Mouse (Mus musculus) layer of hippocampus, adult 9-11 months (tissue): ENCODE data around the gene Rxfp4.

Source experiments
- DNase-seq: peaks from one replicate; pipeline ENCODE4 v3.0.0; 2022

Rxfp4 gene

DNA sequence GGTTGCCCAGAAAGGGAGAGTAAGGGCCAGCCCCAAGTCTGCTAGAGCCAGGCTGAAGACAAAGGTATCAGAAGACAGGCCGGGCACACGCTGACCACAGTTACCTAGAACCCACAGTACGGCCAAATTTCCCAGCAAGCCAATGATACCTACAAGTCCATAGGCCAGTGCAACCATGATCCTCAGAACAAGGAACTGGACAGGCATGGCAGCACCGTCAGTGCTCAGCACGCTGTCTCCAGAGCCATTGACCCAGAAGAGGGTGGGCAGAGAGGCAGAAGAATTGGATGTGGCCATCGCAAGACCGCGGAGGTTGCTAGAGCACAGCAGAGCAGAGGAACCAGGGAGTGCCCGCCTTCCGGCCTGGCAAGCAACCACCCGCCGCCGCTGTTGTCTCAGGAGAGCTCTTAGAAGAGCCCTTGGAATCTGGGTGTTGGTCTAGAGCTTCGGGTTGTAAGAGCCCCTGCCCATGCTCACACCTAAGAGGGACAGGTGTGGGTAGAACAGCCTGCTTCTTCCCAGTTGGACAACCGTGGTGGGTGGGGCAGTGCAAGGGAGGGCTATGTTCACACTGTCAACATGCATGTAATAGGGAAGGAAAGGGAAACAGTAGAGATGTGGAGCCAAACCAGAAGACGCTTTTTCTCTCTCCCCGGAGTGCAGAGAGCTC is at the start of gene Rxfp4:
Gene Rxfp4, minus strand, starts transcription at position 297 of the 670 bp plus-strand sequence.
- no peak for DNase-seq

DNA sequence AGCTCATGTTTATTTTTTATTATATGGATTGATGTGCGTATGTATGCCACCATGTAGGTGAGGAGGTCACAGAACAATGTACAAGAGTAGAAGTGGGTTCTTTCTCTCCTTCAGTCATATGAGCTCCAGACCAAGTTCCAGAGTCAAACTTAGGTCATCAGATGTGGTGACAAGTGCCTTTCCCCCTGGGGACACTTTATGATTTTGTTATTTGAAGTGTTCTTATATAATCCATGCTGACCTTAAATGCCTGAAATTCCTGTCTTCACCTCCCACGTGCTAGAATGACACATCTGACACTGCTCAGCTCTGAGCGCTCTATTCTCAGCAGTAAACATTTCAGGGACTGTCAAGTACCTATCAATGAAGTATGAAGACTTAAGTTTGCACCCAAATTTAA is 48.3 kb upstream of the Rxfp4 start:
- DNase-seq = no peak

DNA sequence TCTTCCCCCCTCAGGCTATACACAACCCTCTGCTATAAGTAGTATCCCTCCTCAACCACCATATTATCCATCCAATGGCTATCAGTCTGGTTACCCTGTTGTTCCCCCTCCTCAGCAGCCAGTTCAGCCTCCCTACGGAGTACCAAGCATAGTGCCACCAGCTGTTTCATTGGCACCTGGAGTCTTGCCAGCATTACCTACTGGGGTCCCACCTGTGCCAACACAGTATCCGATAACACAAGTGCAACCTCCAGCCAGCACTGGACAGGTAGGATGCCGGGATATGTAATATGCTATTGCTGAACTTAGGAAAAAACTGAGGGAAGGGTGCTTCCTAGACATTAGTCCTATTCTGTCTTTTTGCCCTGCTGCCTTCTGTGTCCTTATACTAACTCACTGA is 47.3 kb upstream of the Rxfp4 start:
- no peak for DNase-seq

DNA sequence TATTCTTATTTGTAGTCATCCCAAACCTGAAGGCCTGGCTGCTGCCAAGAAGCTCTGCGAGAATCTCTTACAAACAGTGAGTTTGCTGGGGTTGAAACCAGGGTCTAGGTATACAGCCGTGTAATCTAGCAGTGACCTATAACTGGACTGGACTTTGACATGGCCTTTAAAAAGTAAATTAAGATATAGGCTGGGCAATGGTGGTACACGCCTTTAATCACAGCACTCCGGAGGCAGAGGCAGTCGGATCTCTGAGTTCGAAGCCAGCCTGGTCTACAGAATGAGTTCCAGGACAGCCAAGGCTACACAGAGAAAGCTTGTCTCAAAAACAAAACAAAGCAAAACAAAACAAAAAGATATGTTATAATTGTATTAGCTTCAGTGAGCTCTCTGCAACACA is 45.9 kb upstream of the Rxfp4 start:
- DNase-seq = no peak

DNA sequence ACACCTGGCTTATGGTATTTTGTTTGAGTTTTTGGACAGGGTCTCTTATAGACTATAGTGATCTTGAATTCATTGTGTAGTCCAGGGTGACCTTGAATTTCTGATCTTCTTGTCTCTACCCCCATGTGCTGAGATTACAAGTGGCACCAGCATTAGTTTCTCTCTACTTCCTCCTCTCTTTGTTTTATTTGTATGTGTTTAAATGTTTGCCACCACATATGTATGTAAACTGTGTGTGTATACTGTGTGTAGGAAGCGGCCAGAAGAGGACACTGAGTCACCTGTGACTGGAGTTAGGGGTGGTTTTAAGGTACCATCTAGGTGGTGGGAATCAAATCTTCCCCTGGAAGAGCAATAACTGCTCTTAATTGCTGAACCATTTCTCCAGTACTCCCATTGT is 45.1 kb upstream of the Rxfp4 start:
- no peak for DNase-seq

DNA sequence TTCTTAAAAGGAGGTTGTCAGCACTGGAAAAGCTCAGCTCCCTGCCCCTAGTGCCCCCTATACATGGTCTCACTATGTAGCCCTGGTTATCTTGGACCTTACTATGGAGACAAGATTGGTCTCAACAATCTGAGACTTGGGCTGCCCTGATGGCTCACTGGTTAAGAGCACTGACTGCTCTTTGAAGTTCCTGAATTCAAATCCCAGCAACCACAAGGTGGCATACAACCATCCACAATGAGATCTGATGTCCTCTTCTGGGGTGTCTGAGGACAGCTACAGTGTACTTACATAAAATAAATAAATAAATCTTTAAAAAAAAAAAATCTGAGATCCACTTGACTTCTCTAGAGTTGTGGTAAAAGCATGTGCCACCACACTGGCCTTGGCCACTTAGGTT is 42.6 kb upstream of the Rxfp4 start:
- no peak for DNase-seq

DNA sequence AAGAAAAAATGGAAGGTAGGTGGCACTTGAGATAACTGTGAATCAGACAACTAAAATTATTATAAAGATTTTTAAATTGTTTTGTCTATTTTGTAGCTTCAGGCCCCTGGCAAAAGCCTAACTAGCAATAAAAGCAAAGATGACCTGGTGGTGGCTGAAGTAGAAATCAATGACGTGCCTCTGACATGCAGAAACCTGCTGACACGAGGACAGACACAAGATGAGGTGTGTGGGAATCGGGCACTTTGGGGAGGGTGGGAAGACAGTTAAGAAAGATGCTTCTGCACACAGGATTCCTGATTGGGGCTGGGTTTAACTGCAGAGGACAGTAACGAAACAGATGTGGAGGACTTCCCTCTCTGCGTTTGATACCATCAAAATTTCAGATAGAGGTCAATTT is 36.1 kb upstream of the Rxfp4 start:
- DNase-seq = no peak

DNA sequence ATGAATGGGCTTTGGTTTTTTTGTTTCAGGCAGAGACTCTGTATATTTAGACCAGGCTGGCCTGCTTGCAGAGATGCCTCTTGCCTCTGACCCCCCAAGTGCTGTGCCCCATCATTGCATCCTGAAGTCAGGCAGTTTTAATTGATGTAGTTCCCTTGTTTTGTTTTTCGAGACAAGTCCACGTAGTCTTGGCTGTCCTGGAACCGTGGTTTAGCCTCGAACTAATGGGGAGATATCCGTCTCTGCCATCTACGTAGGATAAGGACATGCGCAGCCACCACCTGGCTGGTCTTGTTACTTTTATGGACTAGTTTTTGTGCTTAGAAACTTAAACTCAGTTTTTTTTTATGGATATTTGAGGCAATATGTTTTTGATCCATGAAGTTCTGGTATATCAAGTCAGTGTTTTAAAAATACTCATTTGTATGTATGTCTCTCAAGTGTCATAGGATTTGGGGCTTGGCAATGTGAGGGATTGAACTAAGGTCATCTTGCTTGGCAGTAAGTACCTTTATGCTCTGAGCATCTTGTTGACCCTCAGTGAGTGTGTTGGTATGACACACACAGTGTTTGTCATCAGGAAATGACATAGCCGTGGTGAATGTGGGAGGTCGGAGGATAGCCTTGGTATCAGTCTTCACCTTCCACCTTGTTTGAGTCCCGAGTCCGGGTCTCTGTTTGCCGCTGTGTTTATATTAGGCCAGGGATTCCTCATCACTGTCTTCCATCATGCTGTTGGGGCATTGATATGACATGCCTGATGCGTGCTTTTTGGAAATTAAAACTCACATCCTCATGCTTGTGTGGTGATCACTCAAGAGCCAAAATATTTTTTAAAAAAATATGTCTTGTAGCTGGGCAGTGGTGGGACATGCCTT is 34.0 kb upstream of the Rxfp4 start:
- no peak for DNase-seq

DNA sequence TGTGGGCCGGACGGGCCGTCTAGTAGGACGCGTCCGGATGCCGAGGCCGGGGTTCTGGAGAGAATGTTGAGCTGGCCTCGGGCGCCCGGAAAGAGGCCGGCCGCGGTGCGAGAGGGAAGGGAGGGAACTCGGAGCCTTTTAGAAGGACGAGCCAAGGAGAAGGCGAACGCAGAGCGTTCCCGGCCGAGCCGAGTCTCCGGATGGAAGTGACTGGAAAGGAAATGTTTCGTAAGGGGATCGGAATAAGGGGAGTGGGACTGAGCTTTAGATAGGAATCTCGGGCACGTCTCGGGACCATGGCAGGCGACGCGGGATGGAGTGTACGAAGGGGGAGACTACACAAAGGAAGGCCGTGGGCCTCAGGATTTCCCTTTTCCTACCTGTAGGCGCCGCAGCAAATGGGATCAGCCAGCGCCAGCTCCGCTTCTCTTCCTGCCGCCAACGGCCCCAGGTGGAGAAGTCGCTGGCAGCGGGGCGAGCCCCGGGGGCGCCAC is 33.1 kb upstream of the Rxfp4 start:
- peak; percentile 22 for DNase-seq

DNA sequence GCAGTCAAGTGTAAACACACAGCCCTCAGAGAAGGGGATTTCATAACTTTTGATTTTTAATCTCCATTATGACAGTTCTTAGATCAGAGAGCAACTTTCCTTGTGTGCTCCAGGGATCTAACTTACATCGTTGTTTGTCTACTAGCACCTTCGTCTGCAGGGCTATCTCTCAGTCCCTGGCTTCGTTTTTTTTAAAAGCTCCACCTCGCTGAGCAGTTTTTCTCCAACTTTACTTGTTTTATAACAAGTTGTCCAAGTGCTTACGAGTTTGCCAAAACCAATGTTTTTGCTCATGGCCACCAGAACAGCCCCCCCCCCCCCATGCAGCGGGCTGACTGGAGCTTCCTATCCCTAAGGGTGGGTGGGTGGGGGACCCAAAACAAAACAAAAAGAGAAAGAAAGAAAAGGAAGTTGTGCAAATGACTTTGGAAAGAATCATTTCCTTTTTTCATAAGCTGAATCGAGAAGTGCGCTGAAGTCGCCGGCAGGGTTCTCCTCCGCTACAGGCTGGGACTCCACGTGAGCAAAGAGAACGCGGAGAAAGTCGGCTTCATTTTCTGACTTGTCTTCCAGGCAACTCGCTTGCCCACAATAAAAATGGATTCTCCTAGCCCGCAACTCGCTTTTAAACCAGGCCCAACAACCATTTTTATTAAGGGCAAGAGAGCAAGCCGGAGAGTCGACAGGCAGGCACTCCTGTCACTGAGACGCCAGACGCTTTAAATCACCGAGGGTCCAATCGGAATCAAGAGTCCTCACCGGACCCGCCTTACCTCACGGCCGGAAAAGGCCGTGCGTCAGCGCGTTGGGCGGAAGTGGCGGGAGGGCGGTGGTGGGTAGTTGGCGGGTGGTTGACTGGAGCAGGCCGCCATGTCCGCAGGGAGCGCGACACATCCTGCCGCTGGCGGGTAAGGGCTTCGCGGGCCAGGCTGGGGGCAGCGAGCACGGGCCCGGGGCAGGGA is 32.3 kb upstream of the Rxfp4 start, which contains the start of gene Khdc4:
Gene Khdc4, plus strand, starts transcription at position 824 of the 962 bp plus-strand sequence.
- DNase-seq = peak; percentile 98

DNA sequence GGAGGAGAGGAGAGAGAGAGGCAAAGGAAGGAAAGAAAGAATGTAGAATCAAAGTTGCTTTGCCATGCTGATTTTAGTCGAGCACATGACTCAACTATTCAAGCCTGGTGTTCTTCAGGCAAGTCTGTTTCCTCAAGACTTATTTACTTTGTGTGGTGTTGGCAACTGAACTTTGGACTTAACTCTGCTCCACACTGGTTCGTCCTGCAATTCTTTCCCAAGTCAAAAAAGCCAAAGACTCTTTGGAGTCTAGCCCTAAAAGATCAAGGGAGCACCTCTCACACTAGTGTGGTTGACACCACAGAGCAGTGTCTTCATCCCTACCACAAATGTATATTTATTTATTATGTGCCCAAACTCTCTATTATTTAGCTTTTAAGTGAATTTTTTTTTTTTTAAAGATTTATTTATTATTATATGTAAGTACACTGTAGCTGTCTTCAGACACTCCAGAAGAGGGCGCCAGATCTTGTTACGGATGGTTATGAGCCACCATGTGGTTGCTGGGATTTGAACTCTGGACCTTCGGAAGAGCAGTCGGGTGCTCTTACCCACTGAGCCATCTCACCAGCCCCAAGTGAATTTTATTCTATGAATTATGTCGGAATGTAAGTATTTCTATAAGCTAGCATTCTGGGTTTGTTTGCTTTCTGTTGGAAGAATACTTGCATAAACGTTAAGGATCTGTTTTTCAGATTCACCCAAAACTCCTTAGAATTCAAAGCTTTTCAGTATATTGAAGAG is 31.5 kb upstream of the Rxfp4 start:
- DNase-seq = no peak

DNA sequence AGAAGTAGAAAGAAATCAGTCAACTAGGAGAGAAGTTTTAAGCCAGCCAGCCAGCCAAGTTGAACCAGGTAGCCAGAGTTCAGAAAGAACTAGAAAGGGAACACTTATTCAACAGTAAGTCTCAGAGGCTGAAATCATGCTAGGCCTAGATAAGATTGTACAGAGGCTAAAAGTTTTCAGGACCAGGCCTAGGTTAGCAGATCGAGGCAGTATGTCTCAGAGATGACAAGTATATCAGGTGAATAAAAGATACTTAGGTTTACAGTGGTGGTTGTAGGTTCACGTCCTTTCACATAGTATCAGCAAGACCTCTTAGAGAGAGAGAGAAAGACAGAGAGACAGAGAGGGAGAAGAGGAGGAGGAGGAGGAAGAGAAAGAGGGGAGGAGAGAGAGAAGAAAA is 30.9 kb upstream of the Rxfp4 start:
- DNase-seq = no peak

DNA sequence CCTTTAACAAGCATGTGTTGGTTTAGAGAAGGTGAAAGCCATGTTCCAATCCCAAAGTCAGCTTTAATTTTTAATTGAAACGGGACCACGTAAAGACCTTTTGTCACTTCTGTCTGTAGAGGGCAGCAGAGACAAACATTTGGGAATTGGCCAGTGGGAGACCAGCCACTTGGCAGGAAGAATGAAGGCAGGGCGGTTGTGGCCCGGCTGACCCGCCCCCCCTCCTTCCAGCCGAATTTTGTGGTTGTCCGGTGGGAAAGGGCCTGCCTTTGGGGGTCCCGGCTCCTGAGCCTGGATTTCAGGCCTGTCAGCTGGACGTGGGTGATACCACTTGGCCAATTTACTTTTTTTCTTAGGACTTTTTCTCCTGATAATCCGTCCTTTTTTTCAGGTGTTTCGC is 24.5 kb upstream of the Rxfp4 start:
- no peak for DNase-seq

DNA sequence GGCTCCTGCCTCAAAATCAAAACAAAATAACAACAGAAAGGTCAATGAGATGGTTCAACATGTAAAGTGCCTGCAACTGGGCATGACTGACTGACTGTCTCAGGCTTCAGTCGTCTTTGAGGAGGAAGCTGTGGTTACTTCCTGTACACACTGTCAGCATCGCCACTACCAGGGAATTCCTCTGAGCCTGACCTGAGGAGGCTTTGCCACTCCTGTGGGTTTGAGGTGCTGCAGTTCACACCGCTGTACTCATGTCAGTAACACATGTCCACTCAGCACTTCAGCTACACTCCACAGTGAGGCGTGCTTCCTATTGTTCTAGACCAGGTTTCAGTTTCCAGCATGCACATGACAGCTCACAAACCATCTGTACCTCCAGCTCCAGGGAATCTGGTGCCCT is 11.2 kb upstream of the Rxfp4 start:
- no peak for DNase-seq

DNA sequence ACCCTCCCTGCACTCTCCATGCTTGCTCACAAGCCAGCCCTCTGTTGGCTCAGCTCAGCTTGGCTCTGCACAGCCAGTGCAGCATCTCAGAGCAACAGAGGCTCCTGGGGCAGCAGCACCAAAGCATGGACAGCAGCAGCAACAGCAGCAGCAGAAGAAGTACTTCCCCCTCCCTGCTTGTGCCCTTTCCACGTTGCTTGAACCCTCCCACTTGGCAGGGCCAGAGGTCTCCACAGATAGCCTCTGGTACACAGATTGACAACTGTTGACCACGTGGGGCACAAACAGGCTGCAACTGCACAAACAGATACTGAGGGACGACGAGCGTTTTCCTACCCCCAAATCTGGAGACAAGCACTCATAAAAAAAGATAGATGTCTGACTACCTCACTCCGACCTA is 6.9 kb upstream of the Rxfp4 start:
- no peak for DNase-seq

DNA sequence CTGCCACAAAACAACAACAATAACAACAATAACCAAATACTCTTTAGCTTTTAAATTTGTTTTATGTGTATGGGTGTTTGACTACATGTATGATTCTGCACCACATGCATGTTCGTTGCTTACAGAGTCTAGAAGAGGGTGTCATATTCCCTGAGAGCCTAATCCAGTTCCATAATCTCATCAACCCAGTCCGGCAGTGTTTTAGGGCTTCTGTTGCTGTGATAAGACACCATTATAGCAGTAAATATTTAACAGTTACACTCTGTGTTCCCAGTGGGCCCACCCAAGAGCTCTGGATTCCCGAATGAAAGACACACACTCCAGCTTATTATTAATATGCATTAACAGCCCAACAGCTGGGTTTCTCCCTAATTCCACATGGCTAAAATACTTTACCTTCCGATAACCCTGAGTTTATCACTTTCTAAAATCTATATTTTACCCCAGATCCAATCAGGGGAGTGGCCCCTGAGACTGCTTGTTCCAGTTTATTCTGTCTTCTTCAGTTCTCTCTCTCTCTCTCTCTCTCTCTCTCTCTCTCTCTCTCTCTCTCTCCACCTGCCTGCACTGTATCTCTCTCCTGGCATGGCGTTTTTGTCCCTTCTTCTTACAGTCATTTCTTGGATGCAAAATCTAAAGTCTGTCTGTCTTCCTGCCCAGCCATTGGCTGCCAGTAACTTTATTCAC is 5.6 kb upstream of the Rxfp4 start:
- no peak for DNase-seq

DNA sequence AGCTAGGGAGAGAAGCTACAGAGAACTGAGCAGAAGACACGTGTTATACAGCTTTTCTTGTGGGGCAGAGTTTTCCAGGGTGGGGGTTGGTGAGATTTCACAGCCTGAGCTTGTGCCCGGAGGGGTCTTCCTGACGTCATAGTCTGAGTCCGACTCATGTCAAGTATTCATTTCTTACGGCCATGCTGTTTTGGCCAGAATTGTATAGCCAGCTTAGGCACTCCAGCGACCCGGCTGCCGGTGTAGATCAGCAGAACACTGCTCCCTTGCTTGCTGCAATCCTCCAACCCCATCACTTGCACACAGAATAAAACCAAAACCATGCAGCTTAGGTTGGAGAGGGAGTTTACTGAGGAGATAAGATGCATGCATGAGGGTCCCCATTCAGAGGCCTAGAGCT is 2.7 kb upstream of the Rxfp4 start:
- DNase-seq = no peak

DNA sequence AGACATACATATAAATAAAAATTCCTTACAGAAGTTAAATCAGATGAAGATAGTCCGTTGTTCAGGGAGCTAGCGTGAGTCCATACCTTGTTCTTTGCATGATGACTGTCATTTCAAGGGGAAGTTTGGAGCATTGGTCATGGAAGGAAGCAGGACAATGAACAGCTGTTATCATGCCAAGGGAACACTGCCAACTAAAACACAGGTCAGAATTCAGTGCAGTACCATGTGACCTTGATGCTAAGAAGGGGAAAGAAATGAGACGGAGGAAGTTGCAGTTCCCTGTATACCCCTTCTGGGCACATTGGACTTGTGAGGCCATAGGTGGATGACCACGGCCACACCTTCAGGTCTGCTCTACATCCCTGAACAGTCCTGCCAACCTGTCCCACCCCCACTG is 1.7 kb upstream of the Rxfp4 start:
- no peak for DNase-seq

DNA sequence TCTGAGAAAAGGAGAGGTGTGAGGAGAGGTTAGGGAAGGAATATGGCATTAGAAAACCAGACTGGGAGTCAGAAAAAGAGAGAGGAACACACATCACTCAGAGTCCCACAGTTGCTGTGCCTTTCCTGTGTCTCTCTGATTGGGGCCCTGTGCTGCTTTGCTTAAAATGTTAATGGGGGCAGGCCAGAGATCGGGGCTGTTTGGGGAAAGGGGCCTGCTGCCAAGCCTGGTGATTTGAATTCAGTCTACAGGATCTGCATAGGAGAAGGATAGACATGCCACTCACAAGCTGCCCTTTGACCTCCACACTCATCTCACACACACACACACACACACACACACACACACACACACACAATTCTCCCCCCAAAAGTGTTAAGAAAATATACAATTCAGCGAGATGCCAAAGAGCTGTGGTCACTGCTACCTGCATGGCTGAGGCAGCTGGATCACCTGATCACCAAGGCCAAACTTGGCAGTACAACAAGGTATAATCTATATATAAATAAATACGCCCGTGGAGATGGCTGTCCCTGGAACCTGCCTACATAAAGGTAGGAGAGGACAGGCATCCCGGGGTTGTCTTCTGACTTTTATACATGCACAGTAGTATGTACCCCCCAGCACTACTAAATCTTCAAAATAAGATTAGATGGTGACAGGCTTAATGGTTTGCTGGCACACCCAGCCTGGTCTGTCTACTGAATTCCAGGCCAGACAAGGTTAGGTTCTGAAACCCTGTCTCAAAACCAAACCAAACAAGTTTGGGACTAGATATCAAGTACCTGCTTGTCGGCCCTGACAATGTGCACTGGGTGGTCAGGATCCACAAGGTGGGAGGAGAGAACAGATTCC is 801 bp upstream of the Rxfp4 start:
- DNase-seq = no peak
